Mouse (Mus musculus): Measurements from ENCODE around the gene Osbpl10. TPM values are rescaled to one million over a fixed set of nuclear protein-coding genes. Genes with fewer than 3 reads are reported as not detected.

The Osbpl10 gene
- total and polyA plus RNA-seq, 3 experiments = 0.19 TPM; not detected in 2

DNA sequence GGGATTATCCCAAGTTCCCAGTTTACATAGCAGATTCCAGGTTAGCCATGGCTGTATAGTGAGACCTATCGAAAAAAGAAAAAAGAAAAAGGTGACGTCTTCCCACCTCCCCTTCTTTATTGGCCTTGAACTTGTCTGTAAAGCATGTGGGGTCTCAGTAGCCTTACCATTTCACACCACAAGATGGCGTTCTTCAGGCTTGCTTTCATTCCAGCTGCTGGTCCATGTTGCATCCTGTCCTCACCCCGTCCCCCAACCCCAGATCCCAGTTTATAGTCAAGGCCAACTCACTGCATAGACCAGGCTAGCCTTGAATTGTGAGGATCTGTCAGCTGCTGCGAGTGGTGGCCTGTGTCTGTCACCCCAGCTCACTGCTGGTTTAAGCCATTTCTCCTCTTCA, 111.3 kb downstream of the Osbpl10 start:
- peak; percentile 3 for DNase-seq (ENCODE audit: extremely low read depth)
- TF ChIP-seq CHD2 (IDR thresholded peaks at IDR 0.05; ENCODE audit: low read length) (no peak), CTCF (conservative IDR thresholded peaks at IDR 0.05 in 1 of 2, IDR thresholded peaks at IDR 0.05 in 1 of 2; ENCODE audit: low read depth in 2 of 2, low read length in 2 of 2) (peak; percentile 16 to 32; a peak in 2 of 4 replicates), UBTF (IDR thresholded peaks at IDR 0.05; ENCODE audit: low read depth, low read length) (no peak), MXI1 (IDR thresholded peaks at IDR 0.05; ENCODE audit: low read depth, low read length) (no peak)
- Histone ChIP-seq H3K4me3 (replicated peaks in 1 of 3; ENCODE audit: low read depth in 2 of 3, low read length in 2 of 3, poor library complexity in 1 of 3) (no peak overlapping the region), H3K27me3 (replicated peaks) (no peaks in the 10 kb centered on the region), H3K4me1 (ENCODE audit: control insufficient read depth in 1 of 2, insufficient read depth in 2 of 2) (peaks cover 0 to 7% of the 10 kb centered on the region in 2 experiments; a peak in 2 of 4 replicates), H3K9ac (ENCODE audit: insufficient read depth, low read depth) (no peak overlapping the region), H3K9me3 (replicated peaks; ENCODE audit: low read length) (no peaks in the 10 kb centered on the region), H3K79me2 (replicated peaks; ENCODE audit: control insufficient read depth, extremely low read depth, insufficient read depth, poor library complexity, severe bottlenecking) (no peaks in the 10 kb centered on the region), H3K36me3 (replicated peaks in 1 of 2; ENCODE audit: control insufficient read depth in 1 of 2, insufficient read depth in 1 of 2, low read length in 1 of 2) (no peaks in the 10 kb centered on the region), H3K4me2 (ENCODE audit: insufficient read depth, low read depth, poor library complexity, severe bottlenecking) (no peak overlapping the region), H3K27ac (ENCODE audit: insufficient read depth, low read depth) (no peak overlapping the region)
- dilution Hi-C loops (cut with MboI; ENCODE audit: extremely low pct_ligation_motif_present, extremely low pct_unique_long_range_greater_than_20kb, low sequenced_read_pairs) = no loop called here
- in situ Hi-C loops (cut with MboI; ENCODE audit: low pct_ligation_motif_present, low pct_unique_long_range_greater_than_20kb, low sequenced_read_pairs) = no loop called here

DNA sequence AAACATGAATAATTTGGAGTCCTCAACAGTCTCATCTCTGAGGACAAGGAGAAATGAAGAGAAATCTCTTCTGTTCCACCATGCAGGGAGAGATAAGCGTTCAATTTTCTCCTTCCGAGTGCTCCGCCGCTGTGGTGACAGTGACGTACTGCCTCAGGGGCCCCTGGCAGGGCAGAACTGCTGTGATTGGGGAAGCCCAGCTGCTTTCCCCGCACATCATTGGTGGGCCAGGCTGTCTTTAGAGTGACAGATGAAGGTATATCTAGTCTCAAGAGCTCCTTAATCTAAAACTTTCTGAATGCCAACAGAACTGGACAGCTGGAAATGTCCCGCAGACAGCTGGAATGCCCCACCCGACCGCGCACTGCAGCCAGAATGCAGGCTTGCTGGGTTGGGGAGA, 118.1 kb downstream of the Osbpl10 start:
- in situ Hi-C loops (cut with MboI; ENCODE audit: low pct_ligation_motif_present, low pct_unique_long_range_greater_than_20kb, low sequenced_read_pairs) = no loop called here
- Histone ChIP-seq H3K79me2 (replicated peaks; ENCODE audit: control insufficient read depth, extremely low read depth, insufficient read depth, poor library complexity, severe bottlenecking) (no peaks in the 10 kb centered on the region), H3K9ac (ENCODE audit: insufficient read depth, low read depth) (no peak overlapping the region), H3K27me3 (replicated peaks) (no peaks in the 10 kb centered on the region), H3K4me1 (ENCODE audit: control insufficient read depth in 1 of 2, insufficient read depth in 2 of 2) (no peaks in the 10 kb centered on the region), H3K4me3 (replicated peaks in 1 of 3; ENCODE audit: low read depth in 2 of 3, low read length in 2 of 3, poor library complexity in 1 of 3) (no peak overlapping the region), H3K4me2 (ENCODE audit: insufficient read depth, low read depth, poor library complexity, severe bottlenecking) (no peak overlapping the region), H3K36me3 (replicated peaks in 1 of 2; ENCODE audit: control insufficient read depth in 1 of 2, insufficient read depth in 1 of 2, low read length in 1 of 2) (no peaks in the 10 kb centered on the region), H3K9me3 (replicated peaks; ENCODE audit: low read length) (no peaks in the 10 kb centered on the region), H3K27ac (ENCODE audit: insufficient read depth, low read depth) (no peak overlapping the region)
- DNase-seq (ENCODE audit: extremely low read depth) = no peak
- dilution Hi-C loops (cut with MboI; ENCODE audit: extremely low pct_ligation_motif_present, extremely low pct_unique_long_range_greater_than_20kb, low sequenced_read_pairs) = no loop called here
- TF ChIP-seq IRF4 (IDR thresholded peaks at IDR 0.05; ENCODE audit: low read depth, low read length) = no peak
- no peak for TF ChIP-seq MEF2A (IDR thresholded peaks at IDR 0.05; ENCODE audit: borderline replicate concordance, low read depth, low read length)

DNA sequence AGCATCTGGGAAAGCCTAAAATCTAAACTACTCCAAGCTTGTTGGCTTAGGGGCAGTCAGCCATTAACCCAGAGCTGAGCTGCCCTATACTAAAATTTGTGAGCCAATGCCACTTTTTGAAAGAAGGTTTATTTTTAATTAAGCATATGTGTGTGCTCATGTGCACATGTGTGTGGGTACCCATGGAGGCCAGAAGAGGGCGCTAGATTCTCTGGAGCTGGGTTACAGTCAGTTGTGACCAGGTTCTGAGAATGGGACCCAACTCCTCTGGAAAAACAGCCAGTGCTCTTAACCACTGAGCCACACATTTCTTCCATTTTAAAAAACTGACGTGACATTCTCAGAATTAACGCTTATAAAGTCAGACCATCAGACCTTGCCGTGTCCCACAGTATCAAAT, 119.0 kb downstream of the Osbpl10 start:
- Histone ChIP-seq H3K4me1 (ENCODE audit: control insufficient read depth in 1 of 2, insufficient read depth in 2 of 2) (no peaks in the 10 kb centered on the region), H3K9ac (ENCODE audit: insufficient read depth, low read depth) (no peak overlapping the region), H3K79me2 (replicated peaks; ENCODE audit: control insufficient read depth, extremely low read depth, insufficient read depth, poor library complexity, severe bottlenecking) (no peaks in the 10 kb centered on the region), H3K27me3 (replicated peaks) (no peaks in the 10 kb centered on the region), H3K4me3 (replicated peaks in 1 of 3; ENCODE audit: low read depth in 2 of 3, low read length in 2 of 3, poor library complexity in 1 of 3) (no peak overlapping the region), H3K4me2 (ENCODE audit: insufficient read depth, low read depth, poor library complexity, severe bottlenecking) (no peak overlapping the region), H3K9me3 (replicated peaks; ENCODE audit: low read length) (no peaks in the 10 kb centered on the region), H3K27ac (ENCODE audit: insufficient read depth, low read depth) (no peak overlapping the region), H3K36me3 (replicated peaks in 1 of 2; ENCODE audit: control insufficient read depth in 1 of 2, insufficient read depth in 1 of 2, low read length in 1 of 2) (no peaks in the 10 kb centered on the region)
- dilution Hi-C loops (cut with MboI; ENCODE audit: extremely low pct_ligation_motif_present, extremely low pct_unique_long_range_greater_than_20kb, low sequenced_read_pairs) = no loop called here
- no peak for TF ChIP-seq KAT2A (IDR thresholded peaks at IDR 0.05; ENCODE audit: insufficient replicate concordance, low read length)
- TF ChIP-seq MAZ (IDR thresholded peaks at IDR 0.05; ENCODE audit: low read depth, low read length) = no peak
- TF ChIP-seq ZNF384 (IDR thresholded peaks at IDR 0.05; ENCODE audit: low read depth, low read length) = no peak
- TF ChIP-seq ELF1 (IDR thresholded peaks at IDR 0.05; ENCODE audit: low read depth, low read length) = no peak
- TF ChIP-seq USF2 (conservative IDR thresholded peaks at IDR 0.05; ENCODE audit: low read depth, low read length) = no peak
- TF ChIP-seq POLR2A (IDR thresholded peaks at IDR 0.05; ENCODE audit: low read depth, low read length) = no peak
- TF ChIP-seq ETS1 (conservative IDR thresholded peaks at IDR 0.05; ENCODE audit: low read depth, low read length) = no peak
- no peak for TF ChIP-seq HCFC1 (IDR thresholded peaks at IDR 0.05; ENCODE audit: low read depth, low read length)
- no peak for TF ChIP-seq RCOR1 (conservative IDR thresholded peaks at IDR 0.05; ENCODE audit: low read depth, low read length)
- TF ChIP-seq CTCF (conservative IDR thresholded peaks at IDR 0.05 in 1 of 2, IDR thresholded peaks at IDR 0.05 in 1 of 2; ENCODE audit: low read depth in 2 of 2, low read length in 2 of 2) = no peak
- no peak for TF ChIP-seq MAFK (IDR thresholded peaks at IDR 0.05; ENCODE audit: insufficient replicate concordance, low read length)
- TF ChIP-seq JUN (IDR thresholded peaks at IDR 0.05; ENCODE audit: insufficient read depth, low read depth, low read length) = no peak
- TF ChIP-seq GABPA (IDR thresholded peaks at IDR 0.05; ENCODE audit: insufficient replicate concordance, low read depth, low read length) = no peak
- no peak for TF ChIP-seq NRF1 (IDR thresholded peaks at IDR 0.05; ENCODE audit: low read depth, low read length)
- DNase-seq (ENCODE audit: extremely low read depth) = peak; percentile 2
- in situ Hi-C loops (cut with MboI; ENCODE audit: low pct_ligation_motif_present, low pct_unique_long_range_greater_than_20kb, low sequenced_read_pairs) = no loop called here

Measured in CH12.LX (cell line).